ENCODE assay signal across 17 mouse cellular contexts in the genomic region with DNA sequence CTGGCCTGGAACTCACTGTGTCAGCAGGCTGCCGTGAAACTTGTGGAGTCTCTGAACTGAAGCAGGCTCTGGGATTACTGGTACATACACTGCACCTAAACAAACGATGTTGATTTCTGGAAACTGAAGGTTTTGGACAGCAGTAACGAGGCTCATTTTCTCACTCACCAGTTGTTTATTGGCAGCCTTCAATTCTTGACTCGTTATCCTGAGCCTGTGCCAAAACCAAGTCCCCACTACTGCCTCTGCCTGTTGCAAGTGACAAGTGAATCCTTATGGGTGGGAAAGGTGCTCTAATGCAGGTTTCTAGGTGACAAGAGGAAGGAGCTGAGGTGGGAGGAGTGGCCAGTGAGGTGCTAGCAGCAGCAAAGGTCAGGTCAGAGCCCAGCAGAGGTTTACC. TPM values are rescaled to one million over a fixed set of nuclear protein-coding genes. Genes with fewer than 3 reads are reported as not detected.
DNase-seq lines count a peak whose midpoint lies in the region; ATAC-seq and TF ChIP-seq lines count a peak whose summit lies in the region.
"Had no signal": no experiment of that assay in that cellular context is flagged by ENCODE, and none has a peak within 500 bp of the region (broad histone marks: within the 10 kb centered on the region; RNA-seq: fewer than 3 reads in every experiment).

No protein-coding gene starts in this region.

- H3K27ac ChIP-seq in heart, embryonic 10.5 days = peak overlapping the region; percentile 72
- H3K27ac ChIP-seq in hindbrain, postnatal 0 days = 0 out of 2 replicates have a peak overlapping the region, but pooled peaks have one; percentile 21
- no peak overlapping the region for H3K27ac ChIP-seq in hindbrain, embryonic 14.5 days
- H3K27ac ChIP-seq in midbrain, postnatal 0 days (ENCODE audit: low read depth, low read length) = 0 out of 2 replicates have a peak overlapping the region, but pooled peaks have one; percentile 12

- no peak for TF ChIP-seq CTCF in hindbrain, postnatal 0 days (IDR thresholded peaks at IDR 0.05; ENCODE audit: low read depth)
- no peak for TF ChIP-seq CTCF in midbrain, postnatal 0 days (IDR thresholded peaks at IDR 0.05)

- H3K27me3 ChIP-seq in heart, embryonic 10.5 days (ENCODE audit: insufficient read depth, poor library complexity, severe bottlenecking) = no peaks in the 10 kb centered on the region
- H3K27me3 ChIP-seq in hindbrain, postnatal 0 days (ENCODE audit: insufficient read depth, low read length) = no peaks in the 10 kb centered on the region
- no peaks in the 10 kb centered on the region for H3K27me3 ChIP-seq in hindbrain, embryonic 14.5 days (ENCODE audit: control insufficient read depth, insufficient read depth, low read length)
- H3K27me3 ChIP-seq in midbrain, postnatal 0 days (ENCODE audit: insufficient read depth, low read length) = no peaks in the 10 kb centered on the region

- H3K4me1 ChIP-seq in heart, embryonic 10.5 days = peaks cover 62% of the 10 kb centered on the region
- 0 out of 2 replicates have a peak, but pooled peaks cover 10% of the 10 kb centered on the region for H3K4me1 ChIP-seq in hindbrain, postnatal 0 days (ENCODE audit: insufficient read depth, low read length)
- peaks cover 15% of the 10 kb centered on the region; the same call in 1 of the 2 replicates for H3K4me1 ChIP-seq in hindbrain, embryonic 14.5 days (replicated peaks; ENCODE audit: control insufficient read depth, insufficient read depth, low read length)
- peaks cover 2% of the 10 kb centered on the region; the same call in 1 of the 2 replicates for H3K4me1 ChIP-seq in midbrain, postnatal 0 days (ENCODE audit: insufficient read depth, low read length)

- H3K9me3 ChIP-seq in heart, embryonic 10.5 days = no peaks in the 10 kb centered on the region
- no peaks in the 10 kb centered on the region for H3K9me3 ChIP-seq in hindbrain, postnatal 0 days (ENCODE audit: low read length)
- H3K9me3 ChIP-seq in hindbrain, embryonic 14.5 days (ENCODE audit: control insufficient read depth, low read length) = no peaks in the 10 kb centered on the region
- H3K9me3 ChIP-seq in midbrain, postnatal 0 days (ENCODE audit: low read length) = no peaks in the 10 kb centered on the region

- H3K9ac ChIP-seq in hindbrain, postnatal 0 days (replicated peaks; ENCODE audit: low read length) = no peak overlapping the region
- no peak overlapping the region for H3K9ac ChIP-seq in hindbrain, embryonic 14.5 days
- H3K9ac ChIP-seq in midbrain, postnatal 0 days (replicated peaks; ENCODE audit: low read length, poor library complexity, severe bottlenecking) = no peak overlapping the region

- peaks cover 29% of the 10 kb centered on the region for H3K36me3 ChIP-seq in heart, embryonic 10.5 days
- H3K36me3 ChIP-seq in hindbrain, postnatal 0 days (ENCODE audit: insufficient read depth, low read length) = 0 out of 2 replicates have a peak, but pooled peaks cover 7% of the 10 kb centered on the region
- H3K36me3 ChIP-seq in hindbrain, embryonic 14.5 days (replicated peaks; ENCODE audit: control insufficient read depth, insufficient read depth) = peaks cover 23% of the 10 kb centered on the region
- H3K36me3 ChIP-seq in midbrain, postnatal 0 days (ENCODE audit: insufficient read depth, low read length) = peaks cover 10% of the 10 kb centered on the region

- H3K4me3 ChIP-seq in heart, embryonic 10.5 days = no peak overlapping the region
- H3K4me3 ChIP-seq in hindbrain, postnatal 0 days (ENCODE audit: low read length) = no peak overlapping the region
- no peak overlapping the region for H3K4me3 ChIP-seq in hindbrain, embryonic 14.5 days (replicated peaks; ENCODE audit: low read length)
- no peak overlapping the region for H3K4me3 ChIP-seq in midbrain, postnatal 0 days (ENCODE audit: low read depth, low read length)

- intact Hi-C loops in heart, postnatal 14 days (cut with DNase I) = no loop called here

- H3K4me2 ChIP-seq in hindbrain, postnatal 0 days (ENCODE audit: low read depth, low read length) = no peak overlapping the region
- H3K4me2 ChIP-seq in hindbrain, embryonic 14.5 days (replicated peaks) = no peak overlapping the region
- H3K4me2 ChIP-seq in midbrain, postnatal 0 days (ENCODE audit: low read depth, low read length, poor library complexity, severe bottlenecking) = no peak overlapping the region

- ATAC-seq in hindbrain, postnatal 0 days = no peak
- no peak for ATAC-seq in hindbrain, embryonic 14.5 days (ENCODE audit: low FRiP score)
- no peak for ATAC-seq in midbrain, postnatal 0 days (ENCODE audit: low FRiP score)

- no peak for DNase-seq in heart, embryonic 10.5 days (ENCODE audit: low spot score)
- DNase-seq in heart, postnatal 14 days = no peak
- no peak for DNase-seq in hindbrain, postnatal 0 days (ENCODE audit: low spot score)
- no peak for DNase-seq in hindbrain, embryonic 14.5 days (ENCODE audit: low spot score)
- DNase-seq in lung, postnatal 10 days = peak; percentile 69
- no peak for DNase-seq in lung, postnatal 14 days
- DNase-seq in midbrain, postnatal 0 days (ENCODE audit: low spot score) = no peak
- DNase-seq in cerebellum, adult 11 months = no peak
- DNase-seq: adrenal gland, adult 2 months; cerebellum, adult 8-10 months; gastrocnemius, postnatal 25 days; kidney, adult 2 months; kidney, postnatal 25 days; left cerebral cortex, postnatal 4 days; lung, adult 18-20 months; thymus, postnatal 25 days had no signal

- 58% methylated on average over 4 of the region's 4 CpGs for WGBS in heart, embryonic 10.5 days
- WGBS in hindbrain, postnatal 0 days = 30% methylated on average over 4 of the region's 4 CpGs
- WGBS in hindbrain, embryonic 14.5 days = 74% methylated on average over 4 of the region's 4 CpGs
- 58% methylated on average over 4 of the region's 4 CpGs for WGBS in midbrain, postnatal 0 days

RNA-seq across cellular contexts. Expression of a gene that starts 33.2 kb away (rescaled TPM):
- polyA plus RNA-seq in heart, embryonic 10.5 days (2016; fragmentation: Nextera tagmentation; extraction: Ambion mirVana) = 1,471 and 1,998 TPM in 2 replicates
- total RNA-seq in heart, postnatal 14 days (2021) = 100 to 1,000 TPM; 274 to 290 TPM
- 38.4 and 41.7 TPM in 2 replicates for total RNA-seq in hindbrain, postnatal 0 days (2014; rRNA removed)
- polyA plus RNA-seq in hindbrain, postnatal 0 days (2015; fragmentation: Nextera tagmentation; extraction: Ambion mirVana) = 32.5 and 38.4 TPM in 2 replicates
- 41.4 and 47.1 TPM in 2 replicates for polyA plus RNA-seq in hindbrain, embryonic 14.5 days (2014; fragmentation: Nextera tagmentation; extraction: Ambion mirVana)
- total RNA-seq in midbrain, postnatal 0 days (2014; rRNA removed) = 27.4 and 30.7 TPM in 2 replicates
- 33.8 and 38.4 TPM in 2 replicates for polyA plus RNA-seq in midbrain, postnatal 0 days (2015; fragmentation: Nextera tagmentation; extraction: Ambion mirVana)
- total RNA-seq: megakaryocyte-erythroid progenitor cell, adult 5-6 weeks had no signal

Comparison
In these comparisons a context has a peak if more than half of its experiments do, and no peak if none do; other contexts are left out.
1. RNA of a gene that starts 33.2 kb away (polyA plus RNA-seq): 1,471 to 1,998 TPM in heart, embryonic 10.5 days; 41.4 to 47.1 TPM in hindbrain, embryonic 14.5 days, 32.5 to 38.4 TPM in hindbrain, postnatal 0 days and 33.8 to 38.4 TPM in midbrain, postnatal 0 days; every median in the first group is over 10 times any median in the second.